Mouse (Mus musculus) hindbrain, embryonic 12.5 days (tissue): ENCODE measurements around the gene Uba5. TPM values are rescaled to one million over a fixed set of nuclear protein-coding genes. Genes with fewer than 3 reads are reported as not detected.

Experiments
- ATAC-seq: fragments of 200-750 bp; cut with Nextera tagmentation; 2 replicates; pipeline ENCODE4 v1.8.0; 2017; ENCODE audit warnings: moderate TSS enrichment; ENCODE audit not compliant: low FRiP score
- H3K27ac ChIP-seq: fragments of 300-500 bp; sonication (generic); 2 replicates; pipeline ENCODE4 v1.5.1; 2016; ENCODE audit warnings: mild to moderate bottlenecking
- H3K27me3 ChIP-seq: fragments of 300-500 bp; sonication (generic); 2 replicates; pipeline ENCODE4 v1.6.1; 2016; ENCODE audit warnings: mild to moderate bottlenecking
- H3K36me3 ChIP-seq: fragments of 300-500 bp; sonication (generic); 2 replicates; pipeline ENCODE4 v1.6.1; 2016; ENCODE audit warnings: mild to moderate bottlenecking
- H3K4me1 ChIP-seq: fragments of 300-500 bp; sonication (generic); 2 replicates; pipeline ENCODE4 v1.6.1; 2016
- H3K4me2 ChIP-seq: fragments of 300-500 bp; sonication (generic); replicated peaks from 2 replicates; pipeline ENCODE4 v1.6.1; 2016; ENCODE audit warnings: mild to moderate bottlenecking
- H3K4me3 ChIP-seq: fragments of 300-500 bp; sonication (generic); 2 replicates; pipeline ENCODE4 v1.5.1; 2016; ENCODE audit warnings: mild to moderate bottlenecking
- H3K9ac ChIP-seq: fragments of 300-500 bp; sonication (generic); 2 replicates; pipeline ENCODE4 v1.6.1; 2016; ENCODE audit warnings: mild to moderate bottlenecking, moderate library complexity
- H3K9me3 ChIP-seq: fragments of 300-500 bp; sonication (generic); replicated peaks from 2 replicates; pipeline ENCODE4 v1.6.1; 2016; ENCODE audit warnings: mild to moderate bottlenecking
- WGBS: fragments of 180-500 bp; shearing (Covaris S2); methylation state at CpG from one replicate; pipeline ENCODE4 v1.1.7; 2016; 5-methylcytosine and 5-hydroxymethylcytosine counted together
- polyA plus RNA-seq: library from polyadenylated mRNA; unstranded; fragments of >200 nt; fragmentation: Nextera tagmentation; extraction: Ambion mirVana; gene quantifications from 2 replicates; pipeline ENCODE4 v1.2.1, GENCODE M21; 2016

Gene Uba5
- polyA plus RNA-seq, 1 experiment from 2014 or later = 69.2 TPM

- H3K9me3 ChIP-seq = no peaks in the 10 kb centered on the region
- H3K27me3 ChIP-seq = peaks cover 6% of the 10 kb centered on the region; the same call in 1 of the 2 replicates
- 1% methylated on average over 55 of the region's 55 CpGs for WGBS
- H3K4me3 ChIP-seq = peak within 1 kb of the TSS; percentile 71
- peaks cover 11% of the 10 kb centered on the region; the same call in 1 of the 2 replicates for H3K4me1 ChIP-seq
- peak within 1 kb of the TSS; percentile 67 for H3K4me2 ChIP-seq
- H3K27ac ChIP-seq = peak within 1 kb of the TSS; percentile 84
- H3K36me3 ChIP-seq = no peaks in the 10 kb centered on the region
- peak within 1 kb of the TSS; percentile 78 for H3K9ac ChIP-seq
- ATAC-seq = peak; percentile 99
Observed at GRCm38 (mm10) chr9:104001921-104002859, 60.7 kb downstream of the Uba5 start, which contains the start of gene Nphp3. TSS of gene Nphp3 (plus strand) at chr9:104002544.

- Histone ChIP-seq H3K27me3 (peaks cover 6% of the 10 kb centered on the region; the same call in 1 of the 2 replicates), H3K4me3 (no peak overlapping the region), H3K27ac (no peak overlapping the region), H3K36me3 (no peaks in the 10 kb centered on the region), H3K9ac (no peak overlapping the region), H3K4me1 (peaks cover 11% of the 10 kb centered on the region; the same call in 1 of the 2 replicates), H3K4me2 (no peak overlapping the region), H3K9me3 (no peaks in the 10 kb centered on the region)
- WGBS = 66% methylated on average over 3 of the region's 3 CpGs
- no peak for ATAC-seq
Observed at GRCm38 (mm10) chr9:104000601-104001000, 62.3 kb downstream of the Uba5 start.

Other genes with a start within 250 kb of the Uba5 start
- gene Nphp3, start 60.6 kb downstream of the Uba5 start, polyA plus RNA-seq = 6.6 and 7.3 TPM in 2 replicates
- not detected in 2 replicates for gene Gm28305, start 22.5 kb downstream of the Uba5 start, polyA plus RNA-seq
- gene Acad11, start 243 bp upstream of the Uba5 start, polyA plus RNA-seq = 9.5 TPM in 2 replicates
- gene Ackr4, start 63.8 kb upstream of the Uba5 start, polyA plus RNA-seq = 0.66 and 0.68 TPM in 2 replicates
- 23.2 and 29.3 TPM in 2 replicates for gene Dnajc13, start 199.8 kb upstream of the Uba5 start, polyA plus RNA-seq